ENCODE assay signal across 30 mouse cellular contexts in the genomic region with DNA sequence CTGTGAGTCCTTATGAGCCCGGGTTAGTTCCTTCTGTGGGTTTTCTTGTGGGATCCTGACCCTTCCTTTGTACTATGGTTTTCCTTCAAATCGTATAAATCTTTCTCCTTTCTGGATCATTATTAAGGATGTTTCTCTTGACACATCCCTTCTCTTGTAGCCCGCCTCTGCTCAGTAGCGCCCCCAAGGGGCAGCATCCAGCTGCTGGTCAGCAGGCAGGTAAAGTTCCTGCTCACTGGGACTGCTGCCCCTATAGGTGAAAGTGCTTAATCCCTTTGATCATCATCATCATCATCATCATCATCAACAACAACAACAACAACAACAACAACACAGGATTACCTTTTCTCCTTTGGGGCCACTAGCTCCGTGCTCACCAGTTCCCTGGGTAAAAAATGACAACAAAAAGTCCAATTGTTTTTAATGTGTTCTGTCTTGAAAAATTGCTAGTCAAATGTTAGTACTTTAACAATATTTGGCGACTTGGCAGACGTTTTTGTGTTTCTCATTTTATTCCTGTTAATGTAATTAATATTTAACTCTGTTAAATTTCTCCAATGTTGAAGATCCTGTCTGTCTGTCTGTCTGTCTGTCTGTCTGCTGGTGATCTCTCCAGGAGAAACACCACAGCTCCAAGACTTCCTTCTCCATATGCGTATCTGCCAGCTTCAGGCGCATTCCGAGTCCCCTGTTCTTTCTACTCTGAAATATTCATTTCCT.
DNase-seq lines count a peak whose midpoint lies in the region; ATAC-seq and TF ChIP-seq lines count a peak whose summit lies in the region.
"Had no signal": no experiment of that assay in that cellular context is flagged by ENCODE, and none has a peak within 500 bp of the region (broad histone marks: within the 10 kb centered on the region; RNA-seq: fewer than 3 reads in every experiment).

No protein-coding gene starts in this region.

- no peak for TF ChIP-seq POLR2A in kidney, adult 2 months (IDR thresholded peaks at IDR 0.05; ENCODE audit: low read depth, low read length)

- no peak overlapping the region for H3K4me3 ChIP-seq in kidney, adult 2 months (ENCODE audit: insufficient read depth, low read depth, low read length)
- H3K4me3 ChIP-seq in midbrain, postnatal 0 days (ENCODE audit: low read depth, low read length): no peak overlapping the region
- no peak overlapping the region for H3K4me3 ChIP-seq in midbrain, embryonic 16.5 days (ENCODE audit: low read depth, low read length)
- no peak overlapping the region for H3K4me3 ChIP-seq in G1E (ENCODE audit: low read depth, low read length)
- no peak overlapping the region for H3K4me3 ChIP-seq in heart, embryonic 12.5 days
- H3K4me3 ChIP-seq: embryonic facial prominence, embryonic 13.5 days; forebrain, embryonic 10.5 days; forebrain, embryonic 15.5 days; heart, embryonic 10.5 days; hindbrain, embryonic 13.5 days; limb, embryonic 10.5 days; limb, embryonic 15.5 days; stomach, embryonic 15.5 days had no signal

- 77% methylated on average over 10 of the region's 10 CpGs for WGBS in kidney, adult 2 months
- 85% methylated on average over 10 of the region's 10 CpGs for WGBS in midbrain, postnatal 0 days
- WGBS in midbrain, embryonic 16.5 days: 90% methylated on average over 10 of the region's 10 CpGs
- WGBS in heart, embryonic 12.5 days: 76% methylated on average over 10 of the region's 10 CpGs

- no peak overlapping the region for H3K4me2 ChIP-seq in midbrain, postnatal 0 days (ENCODE audit: low read depth, low read length, poor library complexity, severe bottlenecking)
- H3K4me2 ChIP-seq in midbrain, embryonic 16.5 days (ENCODE audit: low read length): no peak overlapping the region
- H3K4me2 ChIP-seq in heart, embryonic 12.5 days: no peak overlapping the region
- H3K4me2 ChIP-seq: embryonic facial prominence, embryonic 13.5 days; forebrain, embryonic 15.5 days; hindbrain, embryonic 13.5 days; limb, embryonic 15.5 days; lung, embryonic 14.5 days; stomach, embryonic 15.5 days had no signal

- DNase-seq in kidney, adult 2 months: peak; percentile 68
- no peak for DNase-seq in kidney, postnatal 10 days
- DNase-seq in midbrain, postnatal 0 days (ENCODE audit: low spot score): no peak
- DNase-seq in G1E (ENCODE audit: low spot score): no peak
- DNase-seq in T-cell, adult 2 months (ENCODE audit: low spot score): no peak
- DNase-seq: adrenal gland, adult 2 months; adrenal gland, postnatal 36 days; cerebellum, adult 9-10 months; gastrocnemius, postnatal 25 days; heart, adult 11 months; heart, postnatal 36 days; kidney, adult 11 months; kidney, postnatal 4 days; lung, embryonic 14.5 days; lung, postnatal 14 days; midbrain, embryonic 14.5 days; right cerebral cortex, postnatal 25 days had no signal

- no peak for ATAC-seq in midbrain, postnatal 0 days (ENCODE audit: low FRiP score)
- no peak for ATAC-seq in midbrain, embryonic 16.5 days
- no peak for ATAC-seq in G1E (ENCODE audit: extremely low read depth, insufficient number of reproducible peaks, low FRiP score, poor library complexity, severe bottlenecking)
- ATAC-seq in heart, embryonic 12.5 days (ENCODE audit: insufficient number of reproducible peaks, low FRiP score): no peak
- ATAC-seq: CD4-positive, CD25-positive, alpha-beta regulatory T cell, adult 4 months; forebrain, embryonic 15.5 days; Patski had no signal

- H3K9me3 ChIP-seq in midbrain, postnatal 0 days (ENCODE audit: low read length): no peaks in the 10 kb centered on the region
- H3K9me3 ChIP-seq in midbrain, embryonic 16.5 days (replicated peaks; ENCODE audit: control insufficient read depth, low read length, poor library complexity, severe bottlenecking): no peaks in the 10 kb centered on the region
- no peaks in the 10 kb centered on the region for H3K9me3 ChIP-seq in G1E (replicated peaks)
- no peaks in the 10 kb centered on the region for H3K9me3 ChIP-seq in heart, embryonic 12.5 days (replicated peaks)
- H3K9me3 ChIP-seq: embryonic facial prominence, embryonic 13.5 days; forebrain, embryonic 10.5 days; forebrain, embryonic 15.5 days; heart, embryonic 10.5 days; hindbrain, embryonic 13.5 days; limb, embryonic 10.5 days; limb, embryonic 15.5 days; stomach, embryonic 15.5 days had no signal

- H3K27me3 ChIP-seq in kidney, adult 2 months (replicated peaks; ENCODE audit: control insufficient read depth, insufficient read depth, low read length): no peaks in the 10 kb centered on the region
- H3K27me3 ChIP-seq in midbrain, postnatal 0 days (ENCODE audit: insufficient read depth, low read length): no peaks in the 10 kb centered on the region
- no peaks in the 10 kb centered on the region for H3K27me3 ChIP-seq in midbrain, embryonic 16.5 days (ENCODE audit: control insufficient read depth, insufficient read depth, low read depth, low read length)
- no peaks in the 10 kb centered on the region for H3K27me3 ChIP-seq in G1E (ENCODE audit: insufficient read depth, low read length)
- no peaks in the 10 kb centered on the region for H3K27me3 ChIP-seq in heart, embryonic 12.5 days (replicated peaks)
- H3K27me3 ChIP-seq: embryonic facial prominence, embryonic 13.5 days; forebrain, embryonic 15.5 days; hindbrain, embryonic 13.5 days; limb, embryonic 15.5 days; stomach, embryonic 15.5 days had no signal

- TF ChIP-seq CTCF in kidney, adult 2 months (conservative IDR thresholded peaks at IDR 0.05; ENCODE audit: insufficient read depth, insufficient read length, low read depth, low read length): no peak
- peak; percentile 22 for TF ChIP-seq CTCF in midbrain, postnatal 0 days (IDR thresholded peaks at IDR 0.05)
- peak; percentile 21; the same call in 1 of the 2 replicates for TF ChIP-seq CTCF in G1E (IDR thresholded peaks at IDR 0.05; ENCODE audit: low read depth, low read length)

- H3K27ac ChIP-seq in kidney, adult 2 months (ENCODE audit: insufficient read depth, low read depth, low read length): no peak overlapping the region
- H3K27ac ChIP-seq in midbrain, postnatal 0 days (ENCODE audit: low read depth, low read length): no peak overlapping the region
- no peak overlapping the region for H3K27ac ChIP-seq in midbrain, embryonic 16.5 days (ENCODE audit: low read length)
- no peak overlapping the region for H3K27ac ChIP-seq in heart, embryonic 12.5 days (ENCODE audit: poor library complexity, severe bottlenecking)
- H3K27ac ChIP-seq: embryonic facial prominence, embryonic 13.5 days; forebrain, embryonic 10.5 days; forebrain, embryonic 15.5 days; heart, embryonic 10.5 days; hindbrain, embryonic 13.5 days; limb, embryonic 10.5 days; limb, embryonic 15.5 days; liver, embryonic 14.5 days; stomach, embryonic 15.5 days had no signal

- no peak overlapping the region for H3K9ac ChIP-seq in midbrain, postnatal 0 days (replicated peaks; ENCODE audit: low read length, poor library complexity, severe bottlenecking)
- no peak overlapping the region for H3K9ac ChIP-seq in midbrain, embryonic 16.5 days (ENCODE audit: low read depth, low read length)
- no peak overlapping the region for H3K9ac ChIP-seq in heart, embryonic 12.5 days
- H3K9ac ChIP-seq: embryonic facial prominence, embryonic 13.5 days; forebrain, embryonic 15.5 days; hindbrain, embryonic 13.5 days; limb, embryonic 15.5 days; liver, embryonic 14.5 days; lung, embryonic 14.5 days; stomach, embryonic 15.5 days had no signal

- H3K4me1 ChIP-seq in kidney, adult 2 months (ENCODE audit: control insufficient read depth, insufficient read depth, low read length): no peaks in the 10 kb centered on the region
- H3K4me1 ChIP-seq in midbrain, postnatal 0 days (ENCODE audit: insufficient read depth, low read length): no peaks in the 10 kb centered on the region
- no peaks in the 10 kb centered on the region for H3K4me1 ChIP-seq in midbrain, embryonic 16.5 days (ENCODE audit: control insufficient read depth, insufficient read depth, low read length)
- H3K4me1 ChIP-seq in G1E (ENCODE audit: insufficient read depth, low read depth, low read length): no peaks in the 10 kb centered on the region
- H3K4me1 ChIP-seq in heart, embryonic 12.5 days (replicated peaks): no peaks in the 10 kb centered on the region
- H3K4me1 ChIP-seq: embryonic facial prominence, embryonic 13.5 days; forebrain, embryonic 15.5 days; heart, embryonic 10.5 days; hindbrain, embryonic 13.5 days; limb, embryonic 15.5 days; stomach, embryonic 15.5 days had no signal

- H3K36me3 ChIP-seq in kidney, adult 2 months (ENCODE audit: control insufficient read depth, insufficient read depth, low read length): no peaks in the 10 kb centered on the region
- H3K36me3 ChIP-seq in midbrain, postnatal 0 days (ENCODE audit: insufficient read depth, low read length): no peaks in the 10 kb centered on the region
- H3K36me3 ChIP-seq in midbrain, embryonic 16.5 days (ENCODE audit: control insufficient read depth, insufficient read depth, low read length): no peaks in the 10 kb centered on the region
- no peaks in the 10 kb centered on the region for H3K36me3 ChIP-seq in G1E (replicated peaks)
- no peaks in the 10 kb centered on the region for H3K36me3 ChIP-seq in heart, embryonic 12.5 days
- H3K36me3 ChIP-seq: embryonic facial prominence, embryonic 13.5 days; forebrain, embryonic 10.5 days; forebrain, embryonic 15.5 days; heart, embryonic 10.5 days; hindbrain, embryonic 13.5 days; limb, embryonic 10.5 days; limb, embryonic 15.5 days; stomach, embryonic 15.5 days had no signal
